Mouse (Mus musculus) kidney, postnatal 10 days (tissue): ENCODE results near the gene Rad51b.
A peak's percentile ranks its signal among the peaks of the same experiment; 100 is the strongest.

ENCODE experiments used
- DNase-seq: peaks from one replicate; pipeline ENCODE4 v3.0.0; 2021; ENCODE audit warnings: mixed read lengths

Gene Rad51b

DNA sequence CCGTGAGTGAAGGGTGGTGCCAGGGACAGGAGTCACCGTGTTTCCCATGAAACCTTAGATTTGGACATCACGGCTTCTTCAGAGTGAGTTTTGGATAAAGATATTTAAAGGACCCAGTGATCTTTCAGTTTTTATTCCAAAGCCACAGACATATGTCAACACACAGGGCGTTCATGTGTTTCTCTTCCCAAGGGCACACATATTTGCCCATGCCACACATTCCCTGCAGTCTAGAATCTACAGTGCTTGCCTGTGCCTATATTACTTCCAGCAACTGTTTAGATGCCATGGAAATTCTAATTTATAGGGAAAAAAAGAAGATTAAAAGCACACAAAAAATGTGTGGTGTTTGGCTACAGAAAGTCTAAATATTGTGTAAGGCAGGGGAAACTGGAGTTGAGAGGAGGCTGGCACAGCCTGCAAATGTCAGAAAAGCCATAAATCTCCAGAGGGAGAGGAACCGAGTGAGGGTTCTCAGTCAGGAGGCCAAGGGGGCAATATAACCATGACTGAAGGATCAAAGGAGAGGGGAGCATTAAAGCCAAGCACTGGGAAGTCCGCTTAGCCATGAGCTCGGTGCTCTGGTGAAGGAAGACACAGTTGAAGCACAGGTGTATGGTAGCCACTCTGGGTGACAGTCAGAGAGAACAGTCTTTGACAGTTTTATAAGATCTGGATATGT, 367.0 kb downstream of the Rad51b start:
- DNase-seq = no peak

DNA sequence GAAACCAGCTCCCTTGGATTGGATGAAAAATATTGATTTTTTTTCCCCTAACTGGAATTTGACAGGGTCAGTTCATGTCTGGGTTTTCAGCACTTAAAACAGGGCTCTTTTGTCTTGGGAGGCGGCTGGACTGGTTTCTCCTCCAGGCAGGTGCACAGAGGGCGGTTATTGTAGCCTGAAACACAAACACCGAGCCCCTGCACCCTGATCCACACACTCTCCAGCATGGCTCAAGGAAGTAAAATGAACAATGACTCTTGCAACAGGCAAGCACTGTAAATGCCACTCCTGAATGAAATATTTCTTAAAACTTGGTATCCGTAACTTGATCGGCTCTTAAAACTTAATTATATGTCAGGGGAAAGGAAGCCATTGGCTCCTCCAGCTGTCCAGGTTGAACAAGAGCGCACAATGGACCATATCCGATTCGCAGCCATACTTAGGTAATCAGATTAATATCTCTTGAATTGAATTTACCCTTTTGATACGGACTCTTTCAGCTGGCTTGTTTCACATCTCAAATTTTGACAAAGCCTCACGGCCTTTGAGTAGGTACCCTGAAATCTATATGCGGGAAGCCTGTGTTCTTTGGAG, 377.9 kb downstream of the Rad51b start:
- DNase-seq = no peak

DNA sequence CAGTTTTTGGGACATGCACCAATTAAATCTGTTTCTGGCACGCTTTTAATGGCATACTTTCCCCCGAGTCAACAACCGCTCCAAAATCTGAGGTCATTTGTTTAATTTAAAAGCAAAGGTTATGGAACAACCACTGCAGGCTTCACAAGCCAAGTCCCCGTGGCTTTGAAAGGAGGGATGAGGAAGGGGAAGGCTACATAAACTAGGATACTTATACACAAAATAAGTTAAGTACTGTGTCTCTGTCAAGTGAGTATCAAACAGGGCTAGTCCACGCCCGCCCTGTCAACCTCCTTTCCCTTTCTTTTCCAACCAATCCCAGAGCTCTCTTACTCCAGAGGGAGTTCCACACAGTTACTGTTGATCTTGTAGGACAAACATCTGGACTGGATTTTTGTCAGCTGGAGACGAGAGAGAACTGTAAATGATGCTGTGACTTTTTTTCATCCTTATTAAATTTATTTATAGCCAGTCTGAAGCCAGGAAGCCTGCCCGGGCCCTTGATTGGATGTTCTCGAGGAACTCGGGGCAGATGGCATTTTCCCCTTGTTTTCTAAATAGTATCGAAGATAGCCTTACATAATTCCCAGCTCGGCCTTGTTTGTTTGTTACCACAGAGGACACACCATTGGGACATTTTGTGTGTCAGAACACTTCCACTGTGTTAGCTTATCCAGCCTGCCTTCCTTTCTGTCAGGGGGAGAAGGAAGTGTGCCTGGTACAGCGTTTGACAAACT, 378.5 kb downstream of the Rad51b start:
- DNase-seq = peak; percentile 72

- DNase-seq = no peak
These were observed 379.2 kb downstream of the Rad51b start for GRCm38 (mm10) chr12:79676251-79676650.

GRCm38 (mm10) chr12:79676896-79677295, 379.8 kb downstream of the Rad51b start:
- no peak for DNase-seq

- DNase-seq = no peak
These were observed 382.3 kb downstream of the Rad51b start for GRCm38 (mm10) chr12:79679251-79679901.

DNA sequence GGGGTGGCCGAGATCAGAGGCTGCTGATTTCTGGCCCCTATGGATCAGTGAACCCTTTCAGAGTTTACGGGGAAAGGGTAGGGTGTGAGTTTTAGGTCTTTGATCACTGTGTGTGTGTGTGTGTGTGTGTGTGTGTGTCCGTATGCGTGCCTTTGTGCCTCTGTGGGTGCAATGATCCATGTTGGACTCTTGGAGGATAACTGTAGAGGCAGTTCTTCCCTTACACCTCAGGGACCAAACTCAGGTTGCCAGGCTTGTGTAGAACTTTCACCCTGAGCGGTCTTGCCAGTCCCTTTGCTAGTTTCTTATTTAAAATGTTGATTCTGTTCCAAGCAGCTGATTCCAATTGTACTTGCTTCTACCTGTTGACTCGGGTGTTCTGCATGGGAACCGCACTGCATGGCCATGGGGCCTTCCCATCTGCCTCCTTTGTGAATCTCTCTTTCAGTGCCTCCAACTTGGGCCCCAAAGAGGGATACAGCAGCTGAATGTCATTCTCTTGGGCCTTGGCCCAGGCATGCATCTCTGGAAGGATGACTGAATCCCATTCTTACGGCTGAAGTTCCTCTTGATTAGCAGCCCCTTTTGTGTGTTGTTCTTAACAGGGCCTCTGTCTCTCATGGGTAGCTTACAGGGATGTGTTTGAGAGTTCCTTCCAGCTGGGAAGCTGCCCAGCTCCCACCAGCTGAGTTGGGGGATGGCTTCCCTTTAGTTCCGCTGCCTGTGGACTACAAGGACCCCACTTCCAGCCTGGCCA, 383.0 kb downstream of the Rad51b start:
- DNase-seq = no peak

- no peak for DNase-seq
These were observed 383.6 kb downstream of the Rad51b start for GRCm38 (mm10) chr12:79680698-79681072.

DNA sequence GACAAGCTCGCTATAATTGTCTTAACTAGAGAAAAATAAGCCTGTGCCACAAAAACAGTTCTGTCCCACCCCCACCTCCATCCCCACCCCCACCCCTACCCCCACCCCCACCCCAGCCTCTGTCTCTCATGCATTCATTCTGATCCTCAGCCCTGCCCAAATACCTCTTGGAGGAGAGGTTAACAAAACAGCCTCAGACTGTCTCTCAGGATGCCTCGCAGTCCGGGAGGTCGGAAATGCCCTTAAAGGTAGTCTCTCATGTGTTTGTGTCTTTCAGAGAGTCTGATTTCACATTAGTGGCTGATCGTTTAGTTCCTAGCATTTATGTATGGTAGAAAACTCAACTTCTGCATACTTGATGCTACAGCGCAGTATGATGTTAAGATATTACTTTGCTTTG, 384.5 kb downstream of the Rad51b start:
- DNase-seq = no peak

DNA sequence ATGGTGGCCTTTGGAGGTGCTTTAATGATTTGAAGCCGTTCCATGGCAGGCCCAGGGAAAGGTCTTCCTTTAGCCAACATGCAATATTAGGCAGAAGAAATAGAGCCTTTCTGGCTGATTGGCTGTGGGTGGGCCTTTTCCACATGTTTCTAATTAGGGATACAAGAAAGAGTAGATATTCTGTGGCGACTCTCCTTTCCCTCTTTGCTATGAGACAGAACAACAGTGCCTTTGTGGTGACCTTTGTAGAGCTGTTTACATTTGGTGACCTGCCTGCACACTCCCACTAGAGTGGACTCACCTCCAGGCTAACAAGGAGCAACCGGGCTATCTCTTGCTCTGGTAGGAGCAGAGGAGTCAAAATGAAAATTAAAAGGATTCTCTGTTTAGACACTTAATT, 386.3 kb downstream of the Rad51b start:
- no peak for DNase-seq

DNA sequence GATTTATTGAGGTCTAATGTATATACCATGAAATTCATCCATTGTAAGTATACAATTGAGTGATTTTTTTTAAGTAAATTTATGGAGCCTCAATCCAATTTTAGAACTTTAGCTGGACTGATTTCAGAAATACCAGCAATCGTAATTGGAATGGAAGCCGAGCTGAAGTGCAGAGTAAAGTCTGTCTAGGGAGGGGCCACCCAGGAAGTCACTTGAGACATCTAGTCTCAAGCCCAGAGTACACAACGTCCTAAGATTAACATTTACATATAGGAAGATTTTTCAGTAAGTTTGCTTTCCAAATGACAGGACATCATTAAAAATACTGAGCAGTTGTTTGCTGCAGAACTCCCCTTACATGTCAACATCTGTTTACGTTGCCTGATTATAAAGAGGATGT, 386.7 kb downstream of the Rad51b start:
- DNase-seq = no peak

GRCm38 (mm10) chr12:79684338-79684737, 387.3 kb downstream of the Rad51b start:
- DNase-seq = no peak

- DNase-seq = no peak
These were observed 389.7 kb downstream of the Rad51b start for GRCm38 (mm10) chr12:79686594-79687325.

DNA sequence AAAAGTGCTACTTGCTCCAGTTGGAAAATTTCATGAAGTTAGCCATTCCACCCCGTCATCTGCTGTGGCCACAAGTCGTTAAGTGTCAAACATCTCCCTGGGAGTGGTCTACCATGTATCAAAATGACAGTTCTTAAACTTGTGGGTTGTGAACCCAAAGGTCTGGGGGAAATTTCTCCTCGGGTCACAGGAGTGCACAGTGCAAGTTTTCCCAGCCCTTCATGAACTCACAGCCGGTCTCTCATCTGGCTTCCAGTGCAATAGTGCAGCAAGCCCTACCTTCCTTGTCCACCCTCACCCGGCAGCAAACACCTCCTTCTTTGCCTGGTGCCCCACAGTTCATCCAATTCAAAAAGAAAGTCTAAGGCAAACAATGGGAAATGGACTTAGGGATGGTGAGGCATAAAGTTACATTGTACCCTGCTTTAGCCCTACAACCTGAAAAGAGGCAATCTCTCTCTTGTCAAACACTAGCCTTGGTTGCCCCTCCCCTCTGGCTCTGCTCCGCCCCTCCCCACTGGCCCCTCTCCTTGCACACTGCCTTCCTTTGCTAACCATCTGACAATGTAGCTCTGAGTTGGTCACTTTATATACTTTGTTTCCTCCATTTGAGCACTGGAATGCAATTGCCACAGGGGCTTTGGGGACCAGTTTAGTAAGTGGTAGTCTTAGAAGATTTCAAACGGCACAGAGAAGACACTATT, 390.8 kb downstream of the Rad51b start:
- DNase-seq = no peak

- no peak for DNase-seq
These were observed 392.2 kb downstream of the Rad51b start for GRCm38 (mm10) chr12:79689299-79689698.

GRCm38 (mm10) chr12:79691929-79692862, 395.1 kb downstream of the Rad51b start:
- no peak for DNase-seq

DNA sequence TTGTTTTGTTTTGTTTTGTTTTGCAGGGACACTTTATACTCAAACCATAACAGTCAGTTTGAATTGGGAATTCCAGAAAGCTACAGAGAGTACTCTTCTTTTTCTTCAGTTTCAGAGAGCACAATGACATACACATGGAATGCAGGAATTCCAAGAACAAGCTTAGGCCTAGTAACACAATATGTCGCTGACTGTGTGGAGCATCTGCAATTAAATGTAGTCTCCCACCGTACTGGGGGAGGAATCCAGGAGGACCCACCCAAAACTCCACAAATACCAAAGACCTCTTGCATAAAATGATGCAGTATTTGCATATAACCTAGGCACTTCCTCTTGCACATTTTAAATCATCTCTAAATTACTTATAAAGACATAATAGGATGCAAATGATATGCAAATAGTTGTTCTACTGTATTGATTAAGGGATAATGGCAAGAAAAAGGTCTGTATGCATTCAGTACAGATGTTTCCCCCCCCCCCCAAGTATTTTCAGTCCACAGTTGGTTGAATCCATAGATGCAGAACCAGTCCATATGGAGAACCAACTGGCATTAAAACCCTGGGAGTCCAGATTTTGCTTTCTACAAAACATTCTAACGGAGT, 398.9 kb downstream of the Rad51b start:
- no peak for DNase-seq

DNA sequence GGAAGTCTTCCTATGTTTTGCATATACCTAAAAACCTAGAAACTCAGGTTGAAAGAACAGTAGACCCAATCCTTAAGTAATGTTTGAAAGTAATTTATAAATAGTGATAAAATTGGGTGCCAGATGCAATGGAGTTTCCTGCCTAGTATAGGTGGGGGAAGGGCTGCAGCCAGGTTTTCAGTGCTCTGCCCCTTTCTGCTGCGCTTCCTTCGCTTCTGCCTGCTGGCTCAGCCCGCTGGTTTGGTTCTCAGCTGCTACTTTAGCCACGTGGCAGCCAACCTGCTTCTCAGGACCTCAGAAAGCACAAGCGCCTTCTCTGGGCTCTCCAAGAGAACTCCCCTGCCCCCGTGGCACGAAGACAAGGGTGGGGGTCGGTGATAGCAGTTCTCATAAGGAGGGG, 406.5 kb downstream of the Rad51b start:
- DNase-seq = no peak

DNA sequence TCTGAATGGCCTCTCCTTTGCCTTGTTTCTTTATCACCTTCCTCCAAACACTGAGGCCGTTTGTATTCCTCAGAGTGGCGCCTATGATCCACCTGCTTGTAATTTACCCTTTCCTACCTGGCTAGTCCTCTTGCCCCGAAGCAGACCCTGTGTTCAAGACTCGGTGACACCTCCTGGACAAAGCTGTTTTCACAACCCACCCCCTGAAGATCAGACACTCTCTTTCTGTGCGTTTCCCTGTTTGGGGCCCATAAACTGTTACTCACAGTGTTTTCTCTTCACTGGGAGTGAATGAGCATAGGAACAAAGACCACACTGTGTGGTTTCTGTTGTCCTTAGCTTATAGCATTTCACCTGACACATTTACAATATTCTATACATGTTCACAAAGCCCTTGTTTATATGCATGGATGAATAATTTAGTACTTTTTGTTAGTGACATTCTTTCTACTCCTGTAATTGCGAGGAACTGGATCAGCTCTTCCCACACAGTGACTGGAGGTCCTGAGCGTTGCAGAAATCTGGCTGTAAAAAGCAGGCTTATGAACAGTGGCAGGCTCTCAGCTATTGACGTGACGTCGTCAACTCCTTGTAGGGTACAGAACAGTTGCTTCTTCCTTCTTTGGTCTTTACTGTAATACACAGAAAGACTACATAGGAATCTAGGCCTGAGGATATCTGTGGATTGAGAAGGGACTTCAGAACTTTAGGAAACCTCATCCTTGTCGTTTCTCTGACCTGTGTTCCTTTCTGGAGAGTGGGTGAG, 408.6 kb downstream of the Rad51b start:
- DNase-seq = no peak
